Mouse (Mus musculus): Measurements from ENCODE around the gene Gimap4.
A peak's percentile ranks its signal among the peaks of the same experiment; 100 is the strongest.

The Gimap4 gene

DNA sequence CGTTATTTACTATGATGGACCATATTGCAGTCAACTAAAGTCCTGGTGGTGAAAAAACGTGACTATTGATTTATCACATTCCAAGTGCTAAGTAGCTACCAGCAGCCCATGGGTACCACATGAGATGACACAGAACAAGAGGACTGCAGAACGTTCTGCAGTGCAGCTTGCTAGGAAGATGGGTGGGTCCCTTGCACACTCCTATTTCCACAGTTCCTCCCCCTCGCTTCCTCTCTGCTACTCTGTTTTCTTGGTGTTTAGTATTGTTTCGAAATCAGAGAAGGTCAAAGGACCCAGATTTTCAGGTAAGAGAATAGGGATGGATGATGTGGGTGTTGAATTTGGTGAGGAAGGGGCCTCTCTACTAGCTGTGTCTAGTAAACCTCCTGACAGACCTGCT, at the start of gene Gimap4:
Gene Gimap4 (plus strand): TSS at position 231 of the 400 bp plus-strand sequence.
- no peak for DNase-seq (ENCODE audit: low read depth, low spot score)

DNA sequence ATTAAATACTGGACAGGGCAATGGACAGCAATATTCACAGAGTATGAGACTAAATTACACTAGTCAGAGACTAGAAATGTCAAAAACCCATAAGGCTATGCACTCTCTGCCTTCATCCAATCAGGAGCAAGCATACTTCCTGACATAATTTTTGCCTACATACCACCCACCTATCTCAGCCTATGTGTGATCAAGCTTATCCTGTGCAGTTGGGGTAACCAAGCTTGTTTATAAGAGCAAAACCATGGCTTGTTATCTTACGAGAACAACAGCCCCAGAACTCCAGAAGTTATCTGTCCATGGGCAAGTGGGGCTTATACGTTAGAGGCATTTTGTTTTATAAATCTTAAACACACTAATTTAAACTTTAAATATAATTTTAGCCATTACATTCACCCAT, 49.2 kb upstream of the Gimap4 start:
- DNase-seq (ENCODE audit: low read depth, low spot score), result no peak

DNA sequence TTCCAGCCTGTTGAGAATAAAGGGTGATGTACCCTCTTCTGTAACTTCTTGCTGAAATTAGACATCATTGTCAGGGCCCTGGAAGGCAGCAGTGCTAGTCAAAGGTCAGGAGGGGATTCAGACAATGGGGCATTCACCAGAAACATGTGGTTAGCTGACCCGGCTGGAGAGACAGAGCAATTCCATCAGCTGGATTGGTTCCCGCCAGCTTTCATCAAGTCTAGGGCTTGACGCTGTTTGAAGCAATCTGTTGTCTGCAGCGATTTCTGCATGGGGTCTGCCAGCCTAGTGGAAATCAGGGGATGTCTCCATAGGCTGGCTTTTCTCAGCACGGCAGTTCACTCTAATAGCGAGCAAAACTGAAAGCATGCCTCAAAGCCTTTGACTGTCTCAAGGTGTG, 47.8 kb upstream of the Gimap4 start:
- no peak for DNase-seq (ENCODE audit: low read depth, low spot score)

DNA sequence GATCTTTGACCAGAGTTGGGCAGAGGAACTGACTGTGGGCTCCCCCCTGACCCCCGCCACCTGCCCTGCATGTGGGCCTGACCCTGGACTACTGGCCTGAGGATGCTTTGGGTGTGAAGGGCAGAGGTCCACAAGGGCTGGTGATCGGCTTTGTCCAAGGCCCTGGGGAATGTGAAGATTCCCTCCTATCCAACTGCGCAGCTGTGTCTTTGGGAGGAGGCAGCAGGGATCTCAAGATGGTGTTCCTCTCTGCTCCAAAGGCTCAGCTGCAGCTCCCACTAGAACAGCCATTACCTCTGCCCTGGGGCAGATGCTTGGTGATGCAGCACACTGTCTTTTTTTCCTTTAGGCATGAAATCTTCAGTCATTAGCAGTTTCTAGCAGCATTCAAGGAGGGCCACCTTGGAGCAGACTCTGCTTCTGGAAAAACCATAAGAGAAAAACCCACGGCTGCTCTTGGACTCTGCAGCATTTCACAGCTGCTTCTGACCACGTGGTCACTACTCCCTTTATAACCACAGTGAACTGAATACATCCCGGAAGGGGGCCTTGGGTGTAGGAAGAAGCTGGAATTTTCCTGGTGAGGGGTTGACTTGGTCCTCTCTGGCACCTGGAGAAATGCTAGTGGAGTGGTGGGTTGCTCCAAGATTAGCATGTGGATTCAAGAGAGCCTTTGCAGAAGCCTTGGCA, 46.4 kb upstream of the Gimap4 start:
- no peak for DNase-seq (ENCODE audit: low read depth, low spot score)

DNA sequence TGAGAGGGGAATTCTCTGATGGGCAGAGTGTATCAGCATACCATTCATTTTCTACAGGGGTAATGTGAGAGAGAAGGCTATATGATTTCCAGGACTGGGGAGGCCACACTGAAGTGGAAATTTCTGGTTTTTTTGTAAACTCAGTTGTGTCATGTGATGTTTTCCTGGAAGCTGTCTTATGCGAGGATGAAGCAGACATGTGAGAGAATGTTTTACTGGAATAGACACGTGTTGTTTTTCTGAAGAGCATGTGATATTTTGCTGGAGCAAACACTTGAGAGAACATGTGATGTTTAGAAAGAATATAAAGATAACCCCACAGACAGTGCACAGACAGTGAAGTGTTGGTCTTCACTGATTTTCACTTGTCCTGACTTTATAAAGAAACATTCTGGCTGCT, 45.8 kb upstream of the Gimap4 start:
- no peak for DNase-seq (ENCODE audit: low read depth, low spot score)

DNA sequence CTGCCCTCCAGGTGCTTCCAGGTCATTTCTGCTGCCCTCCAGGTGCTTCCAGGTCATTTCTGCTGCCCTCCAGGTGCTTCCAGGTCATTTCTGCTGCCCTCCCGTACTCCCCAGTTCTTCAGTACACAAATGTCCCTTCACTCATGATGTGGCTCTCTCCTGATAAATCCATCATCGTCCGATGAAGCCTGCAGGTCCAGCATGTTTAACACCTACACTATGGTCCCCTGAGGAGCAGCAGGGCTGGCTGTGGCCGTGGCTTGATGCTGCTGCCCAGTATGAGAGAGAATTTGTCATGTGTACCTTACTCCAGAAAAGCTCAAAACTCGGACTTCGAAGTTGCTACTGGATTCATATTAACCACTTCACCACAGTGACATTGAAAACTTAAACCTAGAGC, 43.0 kb upstream of the Gimap4 start:
- DNase-seq (ENCODE audit: low read depth, low spot score), result no peak

DNA sequence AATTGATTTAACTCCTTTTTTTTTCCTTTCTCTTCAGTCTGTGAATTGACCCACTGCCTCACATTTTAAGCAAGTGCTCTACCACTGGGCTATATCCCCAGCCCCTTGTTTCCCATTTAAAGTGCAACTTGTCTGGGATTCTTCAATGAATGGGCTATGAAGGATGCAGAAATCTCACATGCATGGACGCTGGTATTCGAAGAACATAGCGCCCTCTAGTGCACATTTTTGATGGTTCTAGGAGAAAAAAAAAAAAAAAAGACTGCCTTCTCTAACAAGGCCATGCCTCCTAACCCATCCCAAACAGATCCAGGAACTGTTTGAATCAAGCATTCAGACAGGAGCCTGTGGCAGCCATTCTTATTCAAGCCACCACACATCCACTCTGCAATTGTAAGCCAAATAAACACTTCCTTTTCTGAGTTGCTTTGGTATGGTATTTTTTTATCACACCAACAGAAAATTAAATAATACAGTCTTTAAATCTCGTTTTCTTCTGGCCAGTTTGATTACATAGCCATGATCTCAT, 41.5 kb upstream of the Gimap4 start:
- peak; percentile 59 for DNase-seq (ENCODE audit: low read depth, low spot score)

DNA sequence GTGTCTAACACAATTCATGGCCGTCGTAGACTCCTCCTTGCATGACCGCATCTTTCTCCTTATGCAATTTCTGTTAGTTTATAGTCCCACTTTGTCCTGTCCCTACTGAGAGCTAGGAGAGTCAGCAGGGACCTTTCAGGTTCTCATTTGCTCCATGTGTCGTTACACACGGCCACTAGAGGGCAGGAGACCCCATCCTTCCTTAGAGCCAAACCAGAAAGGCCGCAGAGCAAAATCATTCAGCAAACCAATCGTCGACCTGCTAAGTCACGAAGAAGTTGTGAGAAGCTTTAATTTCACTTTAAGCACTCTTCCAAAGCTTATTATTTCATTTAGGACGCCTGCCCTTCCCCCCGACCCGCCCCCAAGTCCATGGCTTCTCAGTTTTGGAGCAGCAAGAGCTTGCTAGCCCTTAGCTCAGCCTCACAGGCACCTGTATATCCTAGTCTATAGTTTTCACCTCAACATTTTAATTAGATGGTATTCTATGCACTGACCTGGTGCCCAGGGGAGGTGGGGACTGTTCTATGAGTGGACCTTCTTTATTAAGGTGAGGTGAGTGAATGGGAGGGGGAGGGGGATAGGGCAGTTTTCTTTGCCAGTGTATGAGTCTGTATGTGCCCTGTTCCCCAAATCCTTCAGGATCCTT, 38.6 kb upstream of the Gimap4 start:
- peak; percentile 50 for DNase-seq (ENCODE audit: low read depth, low spot score)

DNA sequence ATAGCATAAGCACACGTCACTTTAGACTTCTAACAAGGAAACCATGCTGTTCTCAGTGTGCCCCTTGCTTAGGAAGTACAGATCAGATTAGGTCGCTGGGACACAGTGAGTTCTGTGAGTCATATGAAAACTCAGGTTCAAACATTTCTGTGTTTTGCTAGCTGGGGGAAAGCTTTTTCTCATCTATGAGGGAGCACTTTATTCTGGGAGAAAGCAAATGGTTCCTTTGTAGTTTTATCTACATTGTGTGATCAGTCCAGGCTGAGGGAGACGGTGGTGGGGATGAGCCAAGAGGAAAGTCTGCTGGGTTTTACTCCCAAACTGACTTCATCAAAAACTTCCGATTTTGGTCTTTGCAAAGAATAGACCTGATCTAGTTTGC, 38.0 kb upstream of the Gimap4 start:
- no peak for DNase-seq (ENCODE audit: low read depth, low spot score)

DNA sequence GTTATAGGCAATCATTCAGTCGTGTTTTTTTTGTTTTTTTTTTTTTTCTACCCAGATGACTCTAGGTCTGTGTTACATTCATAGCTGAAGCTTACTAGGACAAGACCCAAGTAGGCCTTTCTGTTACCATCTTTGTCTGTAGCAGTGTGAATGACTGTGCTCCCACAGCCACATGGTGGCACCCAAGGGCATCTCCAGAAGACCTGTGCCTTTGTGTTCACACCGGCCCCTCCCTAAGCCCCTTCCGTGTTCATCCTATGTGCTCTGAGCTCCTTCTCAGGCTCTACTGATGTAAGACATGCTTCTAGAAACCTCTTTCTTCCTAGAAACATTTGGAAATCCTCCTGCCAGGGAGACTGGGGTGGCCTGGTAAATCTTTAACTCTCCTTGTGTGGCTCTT, 37.4 kb upstream of the Gimap4 start, which contains the start of gene Gimap8:
Gene Gimap8 (plus strand): TSS at position 240 of the 400 bp plus-strand sequence.
- DNase-seq (ENCODE audit: low read depth, low spot score), result peak; percentile 40

DNA sequence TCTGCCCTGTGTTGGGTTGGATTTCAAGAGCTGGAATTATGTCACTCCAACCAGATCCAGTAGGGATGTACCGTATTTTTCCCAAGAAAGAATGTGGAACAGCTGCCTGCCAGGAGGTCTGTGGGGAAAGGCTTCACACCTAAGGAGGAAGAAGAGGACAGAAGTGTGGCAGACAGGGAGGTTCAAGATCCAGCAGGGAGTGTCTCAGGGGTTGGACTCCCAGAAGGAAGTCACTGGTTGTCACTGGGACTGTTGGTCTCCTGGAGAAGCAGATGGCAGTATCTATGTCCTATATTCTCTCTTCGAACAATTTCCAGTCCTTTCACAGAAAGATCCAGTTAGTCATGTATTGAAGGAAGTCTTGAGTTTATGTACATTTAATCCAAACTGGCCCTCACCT, 36.7 kb upstream of the Gimap4 start:
- no peak for DNase-seq (ENCODE audit: low read depth, low spot score)

DNA sequence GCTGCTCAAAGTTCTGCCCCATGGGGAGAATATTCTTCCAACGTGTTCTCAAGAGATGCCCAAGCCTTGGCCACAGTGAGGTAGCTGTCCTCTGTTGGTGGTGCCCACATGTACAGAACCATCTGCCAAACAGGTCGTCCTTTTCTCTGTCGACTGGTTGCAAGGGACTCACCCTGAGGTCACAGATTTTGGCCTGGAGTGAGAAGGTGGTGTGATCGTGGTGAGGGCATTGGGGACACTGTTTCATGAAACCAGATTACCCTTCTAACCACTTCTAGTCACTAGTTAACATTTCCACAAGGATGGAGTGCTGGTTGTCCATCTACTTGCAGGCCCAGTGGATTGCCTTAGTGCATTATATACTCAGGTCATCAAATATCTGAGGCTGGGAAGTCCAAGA, 35.6 kb upstream of the Gimap4 start:
- DNase-seq (ENCODE audit: low read depth, low spot score), result no peak

DNA sequence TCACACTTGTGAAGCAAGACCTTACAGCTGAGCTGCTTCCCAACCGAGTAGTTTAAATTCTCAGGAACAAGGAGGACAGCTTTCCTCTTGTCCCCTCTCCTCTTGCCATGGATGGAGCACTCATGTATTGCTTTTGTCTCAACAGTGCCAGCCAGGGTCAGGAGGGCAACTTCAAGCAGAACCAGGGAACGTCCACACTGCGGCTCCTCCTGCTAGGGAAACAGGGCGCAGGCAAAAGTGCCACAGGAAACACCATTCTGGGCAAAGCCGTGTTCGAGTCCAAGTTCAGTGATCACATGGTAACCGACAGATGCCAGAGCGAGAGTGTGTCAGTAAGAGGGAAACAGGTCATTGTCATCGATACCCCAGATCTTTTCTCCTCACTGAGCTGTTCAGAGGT, 34.3 kb upstream of the Gimap4 start:
- no peak for DNase-seq (ENCODE audit: low read depth, low spot score)

DNA sequence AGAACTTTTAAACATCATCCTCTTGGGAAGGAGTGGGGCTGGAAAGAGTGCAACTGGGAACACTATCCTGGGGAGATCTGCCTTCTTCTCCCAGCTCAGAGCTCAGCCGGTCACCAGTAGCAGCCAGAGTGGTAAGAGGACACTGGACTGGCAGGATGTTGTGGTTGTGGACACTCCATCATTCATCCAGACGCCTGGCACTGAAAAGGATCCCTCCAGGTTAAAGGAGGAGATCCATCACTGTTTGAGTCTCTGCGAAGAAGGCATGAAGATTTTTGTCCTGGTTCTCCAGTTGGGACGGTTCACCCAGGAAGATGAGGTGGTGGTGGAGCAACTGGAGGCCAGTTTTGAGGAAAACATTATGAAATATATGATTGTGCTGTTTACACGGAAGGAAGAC, 25.6 kb upstream of the Gimap4 start:
- DNase-seq (ENCODE audit: low read depth, low spot score), result no peak

DNA sequence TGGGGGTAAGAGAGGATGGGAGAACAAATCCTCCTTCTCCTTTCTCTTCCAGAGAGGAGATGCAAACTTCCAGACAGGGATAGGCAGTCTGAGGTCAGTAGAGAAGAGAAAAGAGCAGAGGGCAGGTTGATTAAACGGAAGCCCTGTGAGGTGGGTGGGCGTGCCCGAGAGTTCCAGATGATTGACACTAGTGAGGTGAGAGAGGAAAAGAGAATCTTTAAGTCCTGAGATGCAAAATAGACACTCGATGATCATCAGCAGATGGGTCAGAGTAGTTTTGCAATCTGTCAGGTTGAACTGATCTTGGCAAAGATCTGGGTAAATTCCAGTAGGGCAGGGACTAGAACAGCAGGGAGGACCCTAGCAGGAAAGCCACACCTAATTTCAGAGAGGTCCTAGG, 19.6 kb upstream of the Gimap4 start:
- no peak for DNase-seq (ENCODE audit: low read depth, low spot score)

DNA sequence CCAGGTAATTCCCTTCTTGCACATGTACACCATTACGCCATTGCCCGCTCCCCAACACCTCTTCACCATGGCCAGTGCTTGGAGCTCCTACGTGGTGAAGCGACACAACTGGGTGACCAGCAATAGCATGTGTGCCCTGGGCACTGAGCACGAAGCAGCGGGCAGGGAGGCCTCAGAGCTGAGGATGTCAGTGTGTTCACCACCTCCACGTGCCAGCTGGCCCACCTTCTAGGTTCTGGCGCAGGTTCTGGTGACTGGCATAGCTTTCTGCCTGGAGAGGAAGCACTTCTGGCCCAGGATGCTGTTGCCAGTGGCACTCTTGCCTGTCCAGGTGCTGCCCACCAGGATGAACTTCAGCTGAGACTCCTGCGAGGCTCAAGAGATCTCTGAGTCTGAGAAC, 18.9 kb upstream of the Gimap4 start:
- DNase-seq (ENCODE audit: low read depth, low spot score), result no peak

DNA sequence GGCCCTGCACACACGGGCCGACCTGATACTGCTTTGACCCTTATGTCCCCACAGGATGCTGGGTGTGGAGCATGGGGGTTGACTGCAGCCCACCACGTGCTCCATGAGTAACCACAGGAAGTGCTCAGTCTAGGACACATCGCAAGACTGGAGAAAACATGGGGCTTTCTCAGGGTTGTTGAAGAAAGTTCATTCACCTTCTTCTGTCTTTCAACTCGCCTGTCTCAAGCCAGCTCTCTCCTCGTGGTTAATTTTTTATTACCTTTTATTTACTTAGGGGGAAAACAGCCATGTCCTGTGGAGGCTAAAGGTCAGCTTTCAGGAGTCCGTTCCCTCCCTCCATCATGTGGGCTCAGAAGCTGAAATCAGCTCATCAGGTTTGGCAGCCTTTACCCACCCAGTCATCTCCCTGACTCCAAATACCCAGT, 18.2 kb upstream of the Gimap4 start:
- no peak for DNase-seq (ENCODE audit: low read depth, low spot score)

DNA sequence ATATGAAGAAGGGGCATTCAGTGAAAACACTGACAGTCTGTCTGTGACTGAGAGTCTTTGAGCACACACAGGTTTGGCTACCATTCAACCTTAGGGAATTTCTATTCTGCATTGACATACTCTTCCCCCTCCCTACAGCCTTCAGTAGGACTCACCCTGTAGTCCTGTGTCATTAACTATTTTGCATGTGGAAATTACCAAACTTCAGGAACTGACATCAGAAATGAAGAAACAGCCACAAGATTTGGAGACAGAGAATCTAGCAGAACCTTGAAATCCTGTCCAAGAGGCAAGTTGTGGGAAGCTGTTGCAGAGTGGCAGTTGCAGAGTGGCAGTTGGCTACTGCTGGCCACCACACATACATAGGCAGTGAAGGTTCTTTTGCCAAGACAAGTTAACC, 16.3 kb upstream of the Gimap4 start:
- no peak for DNase-seq (ENCODE audit: low read depth, low spot score)

DNA sequence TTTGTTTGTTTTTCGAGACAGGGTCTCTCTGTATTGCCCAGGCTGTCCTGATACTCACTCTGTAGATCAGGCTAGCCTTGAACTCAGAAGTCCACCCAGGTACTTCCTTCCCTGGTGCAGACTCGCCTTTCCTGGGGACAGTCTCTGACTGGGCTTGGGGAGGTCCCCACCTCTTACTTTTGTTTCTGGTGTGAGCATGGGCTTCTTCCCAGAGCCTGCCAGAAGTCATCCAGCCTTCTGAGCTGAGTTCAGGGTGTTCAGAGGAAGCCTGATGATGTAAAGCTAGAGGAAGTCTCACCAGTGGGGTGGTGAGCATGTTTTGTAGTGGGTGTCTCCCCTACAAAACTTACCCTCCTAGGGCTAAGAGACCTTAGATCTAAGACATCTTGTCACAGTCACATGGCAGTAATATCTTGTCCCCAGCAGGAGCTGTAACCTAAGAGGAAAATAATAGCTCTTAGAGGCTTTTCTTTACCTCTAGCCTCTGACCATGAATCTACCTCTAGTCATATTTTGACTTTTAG, 14.8 kb upstream of the Gimap4 start:
- no peak for DNase-seq (ENCODE audit: low read depth, low spot score)

DNA sequence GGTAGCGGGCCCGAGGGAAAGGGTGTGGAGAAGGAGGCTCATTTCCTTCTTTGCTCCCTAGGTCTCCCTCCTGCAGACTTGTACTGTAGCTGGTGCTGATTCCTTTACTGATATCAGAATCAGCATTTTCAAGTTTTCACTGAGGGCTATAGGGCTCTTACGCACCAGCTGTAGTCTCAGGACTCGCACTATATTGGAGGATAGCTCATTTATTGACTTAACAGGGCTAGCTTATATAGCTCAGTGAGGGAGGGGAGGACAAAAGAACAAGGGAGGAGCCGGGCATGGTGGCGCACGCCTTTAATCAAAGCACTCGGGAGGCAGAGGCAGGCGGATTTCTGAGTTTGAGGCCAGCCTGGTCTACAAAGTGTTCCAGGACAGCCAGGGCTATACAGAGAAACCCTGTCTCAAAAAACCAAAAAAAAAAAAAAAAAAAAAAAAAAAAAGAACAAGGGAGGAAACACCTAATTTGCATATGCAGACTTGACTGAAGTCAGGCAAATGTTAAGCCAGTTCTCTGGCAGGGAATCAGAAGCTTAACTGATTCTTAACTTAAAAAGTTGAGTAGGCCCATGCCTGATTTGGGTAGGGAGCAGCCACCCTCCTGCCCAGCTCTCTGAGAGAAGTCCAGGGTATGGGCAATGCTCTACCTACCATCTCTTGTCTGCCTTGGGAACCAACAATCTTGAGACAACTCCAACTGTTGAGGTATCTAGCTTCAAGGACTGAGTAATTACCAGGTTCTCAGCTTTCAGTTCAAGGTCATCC, 9.9 kb upstream of the Gimap4 start:
- no peak for DNase-seq (ENCODE audit: low read depth, low spot score)

DNA sequence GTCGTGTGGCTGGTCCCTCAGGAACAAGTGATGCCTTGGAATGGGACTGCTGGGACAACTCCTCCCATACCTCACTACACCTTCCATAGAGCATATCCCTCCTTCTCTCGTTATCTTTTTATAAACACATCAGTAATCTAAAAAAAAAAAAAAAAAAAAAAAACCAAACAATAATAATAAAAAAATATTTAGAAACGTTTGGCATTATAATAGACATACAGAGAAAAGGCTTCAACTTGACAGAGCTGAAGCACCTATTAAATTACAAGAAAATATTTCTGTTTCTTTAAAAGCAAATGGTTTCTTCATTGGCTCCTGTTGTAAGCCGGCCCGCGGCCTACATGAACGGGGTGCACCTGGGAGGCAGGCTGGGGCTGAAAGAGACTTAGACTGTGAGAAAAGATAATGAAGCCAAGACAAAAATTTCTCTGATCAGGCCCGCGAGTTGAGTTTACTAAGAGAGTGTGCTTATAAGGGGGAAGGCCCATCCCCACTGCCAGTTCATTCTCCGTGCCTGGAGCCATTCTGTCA, 8.9 kb upstream of the Gimap4 start:
- no peak for DNase-seq (ENCODE audit: low read depth, low spot score)
